Mouse (Mus musculus): ENCODE data around the gene Acvrl1.

The Acvrl1 gene

GRCm38 (mm10) chr15:101128181-101129089 lies at the start of gene Acvrl1:
Gene Acvrl1 (plus strand): TSS chr15:101128522.
- DNase-seq: no peak

- DNase-seq: no peak
Observed at GRCm38 (mm10) chr15:101078731-101079156, 49.6 kb upstream of the Acvrl1 start.

- no peak for DNase-seq
Observed at GRCm38 (mm10) chr15:101080031-101080520, 48.2 kb upstream of the Acvrl1 start.

GRCm38 (mm10) chr15:101081035-101081548 lies 47.2 kb upstream of the Acvrl1 start:
- DNase-seq: no peak

- no peak for DNase-seq
Observed at GRCm38 (mm10) chr15:101082236-101082635, 46.1 kb upstream of the Acvrl1 start.

- DNase-seq: no peak
Observed at GRCm38 (mm10) chr15:101084499-101084898, 43.8 kb upstream of the Acvrl1 start.

- no peak for DNase-seq
Observed at GRCm38 (mm10) chr15:101086451-101086850, 41.9 kb upstream of the Acvrl1 start.

GRCm38 (mm10) chr15:101086956-101087355 lies 41.4 kb upstream of the Acvrl1 start:
- no peak for DNase-seq

- DNase-seq: no peak
Observed at GRCm38 (mm10) chr15:101088291-101088690, 40.0 kb upstream of the Acvrl1 start.

GRCm38 (mm10) chr15:101091551-101091950 lies 36.8 kb upstream of the Acvrl1 start:
- DNase-seq: no peak

- no peak for DNase-seq
Observed at GRCm38 (mm10) chr15:101092121-101092828, 36.0 kb upstream of the Acvrl1 start.

- DNase-seq: no peak
Observed at GRCm38 (mm10) chr15:101092829-101093648, 35.3 kb upstream of the Acvrl1 start.

GRCm38 (mm10) chr15:101093988-101094387 lies 34.3 kb upstream of the Acvrl1 start:
- no peak for DNase-seq

GRCm38 (mm10) chr15:101094979-101095378 lies 33.3 kb upstream of the Acvrl1 start:
- no peak for DNase-seq

GRCm38 (mm10) chr15:101095392-101095791 lies 32.9 kb upstream of the Acvrl1 start:
- no peak for DNase-seq

GRCm38 (mm10) chr15:101097985-101098651 lies 30.2 kb upstream of the Acvrl1 start:
- DNase-seq: no peak

- no peak for DNase-seq
Observed at GRCm38 (mm10) chr15:101100996-101101395, 27.3 kb upstream of the Acvrl1 start.

GRCm38 (mm10) chr15:101103605-101104304 lies 24.6 kb upstream of the Acvrl1 start:
- DNase-seq: no peak

- peak; percentile 74 for DNase-seq
Observed at GRCm38 (mm10) chr15:101105496-101105994, 22.8 kb upstream of the Acvrl1 start.

- no peak for DNase-seq
Observed at GRCm38 (mm10) chr15:101106011-101106410, 22.3 kb upstream of the Acvrl1 start.
